Mouse (Mus musculus) ES-Bruce4 (cell line): ENCODE measurements around the gene Gm10130. TPM values are rescaled to one million over a fixed set of nuclear protein-coding genes. Genes with fewer than 3 reads are reported as not detected.
"Not testable (repeated sequence)": the region's sequence is repeated elsewhere in the genome, so short reads cannot be mapped to it uniquely, and the experiment has no call there.

Source experiments
- H3K27ac ChIP-seq: 2 replicates; pipeline ENCODE4 v1.5.1; 2012; ENCODE audit warnings: low read length, inconsistent platforms; ENCODE audit not compliant: insufficient read depth
- H3K27me3 ChIP-seq: 2 replicates; pipeline ENCODE4 v1.6.1; 2012; ENCODE audit warnings: mild to moderate bottlenecking, low read length, inconsistent platforms; ENCODE audit not compliant: control insufficient read depth, poor library complexity, insufficient read depth, severe bottlenecking
- H3K36me3 ChIP-seq: 2 replicates; pipeline ENCODE4 v1.6.1; 2012; ENCODE audit warnings: inconsistent platforms, mild to moderate bottlenecking, low read length, moderate library complexity; ENCODE audit not compliant: control insufficient read depth, poor library complexity, insufficient read depth, severe bottlenecking
- H3K4me1 ChIP-seq: one replicate; pipeline ENCODE4 v1.8.1; 2011; ENCODE audit warnings: low read length; ENCODE audit not compliant: control insufficient read depth, insufficient read depth
- H3K4me3 ChIP-seq: 2 replicates; pipeline ENCODE4 v1.5.1; 2011; ENCODE audit warnings: low read depth, mild to moderate bottlenecking, low read length
- H3K9ac ChIP-seq: 2 replicates; pipeline ENCODE4 v1.6.1; 2012; ENCODE audit warnings: low read depth, mild to moderate bottlenecking, inconsistent platforms; ENCODE audit not compliant: poor library complexity, severe bottlenecking
- H3K9me3 ChIP-seq: replicated peaks from 2 replicates; pipeline ENCODE4 v1.6.1; 2012; ENCODE audit warnings: mild to moderate bottlenecking, low read length, inconsistent platforms; ENCODE audit not compliant: control insufficient read depth, poor library complexity, insufficient read depth, severe bottlenecking
- CTCF ChIP-seq: IDR thresholded peaks from one replicate; pipeline ENCODE4 v1.8.1; 2011; ENCODE audit warnings: low read depth, low read length
- EP300 ChIP-seq: IDR thresholded peaks from 2 replicates; pipeline ENCODE4 v1.6.1; 2011; ENCODE audit warnings: low read depth, low read length; ENCODE audit not compliant: insufficient read depth
- POLR2A ChIP-seq: IDR thresholded peaks from one replicate; pipeline ENCODE4 v1.8.1; 2011; ENCODE audit warnings: low read length; ENCODE audit not compliant: insufficient read depth
- polyA plus RNA-seq: library from polyadenylated mRNA; stranded (reverse); fragments of >200 nt; gene quantifications from 2 replicates; pipeline ENCODE4 v1.2.4, GENCODE M21; 2011; ENCODE audit warnings: low read depth; ENCODE audit not compliant: missing spikeins, insufficient read depth, insufficient read length

Gm10130 gene
- polyA plus RNA-seq, 1 experiment = 13.5 TPM

DNA sequence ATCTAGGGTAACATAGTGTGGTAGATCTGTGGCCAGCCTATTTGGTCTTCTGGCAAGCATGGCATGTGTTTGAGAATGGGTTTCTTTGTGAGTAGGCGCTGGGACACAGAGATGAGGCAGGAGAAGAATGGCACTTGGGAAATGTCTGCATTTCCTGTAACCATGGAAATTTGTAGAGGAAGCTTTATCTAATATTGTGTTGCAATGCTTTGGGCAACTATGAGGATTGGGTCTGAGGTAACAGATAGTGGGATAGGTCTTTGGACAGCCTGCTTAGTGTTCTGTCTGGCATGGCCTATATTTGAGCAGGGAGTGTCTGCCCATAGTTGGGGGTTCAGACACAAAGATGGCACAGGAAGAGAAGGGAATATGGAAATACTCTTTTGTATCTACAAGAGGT, 4.5 kb upstream of the Gm10130 start:
- TF ChIP-seq POLR2A = no peak
- TF ChIP-seq CTCF = no peak
- no peak for TF ChIP-seq EP300
- H3K27me3 ChIP-seq = no peaks in the 10 kb centered on the region
- H3K4me3 ChIP-seq = no peak overlapping the region
- H3K9me3 ChIP-seq = no peaks in the 10 kb centered on the region; the same call in 1 of the 2 replicates
- no peaks in the 10 kb centered on the region for H3K4me1 ChIP-seq
- H3K9ac ChIP-seq = no peak overlapping the region
- no peak overlapping the region for H3K27ac ChIP-seq
- H3K36me3 ChIP-seq = peaks cover 21% of the 10 kb centered on the region

DNA sequence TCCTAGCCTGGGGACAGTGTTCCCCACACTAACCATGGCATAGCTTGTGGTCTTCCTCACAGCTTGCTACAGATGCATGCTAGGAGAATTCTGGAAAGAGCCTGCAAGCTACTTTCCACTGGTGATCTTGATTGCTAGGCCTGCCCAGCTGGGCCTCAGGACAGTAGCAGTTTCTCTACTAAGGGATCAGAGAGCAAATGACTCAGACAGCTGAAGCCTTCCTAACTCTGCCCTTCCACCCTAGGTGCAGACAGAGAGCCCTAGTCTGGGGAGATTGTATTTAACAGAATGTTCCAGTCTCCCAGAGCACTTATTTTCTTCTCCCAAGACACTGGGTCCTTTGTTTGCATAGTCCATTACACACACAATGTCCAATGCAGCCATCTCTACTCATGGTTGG, 33.6 kb downstream of the Gm10130 start:
- H3K9ac ChIP-seq, H3K9me3 ChIP-seq, H3K4me1 ChIP-seq, H3K27me3 ChIP-seq, H3K4me3 ChIP-seq, H3K36me3 ChIP-seq: not testable (repeated sequence)
- H3K27ac ChIP-seq = peak overlapping the region; percentile 78

DNA sequence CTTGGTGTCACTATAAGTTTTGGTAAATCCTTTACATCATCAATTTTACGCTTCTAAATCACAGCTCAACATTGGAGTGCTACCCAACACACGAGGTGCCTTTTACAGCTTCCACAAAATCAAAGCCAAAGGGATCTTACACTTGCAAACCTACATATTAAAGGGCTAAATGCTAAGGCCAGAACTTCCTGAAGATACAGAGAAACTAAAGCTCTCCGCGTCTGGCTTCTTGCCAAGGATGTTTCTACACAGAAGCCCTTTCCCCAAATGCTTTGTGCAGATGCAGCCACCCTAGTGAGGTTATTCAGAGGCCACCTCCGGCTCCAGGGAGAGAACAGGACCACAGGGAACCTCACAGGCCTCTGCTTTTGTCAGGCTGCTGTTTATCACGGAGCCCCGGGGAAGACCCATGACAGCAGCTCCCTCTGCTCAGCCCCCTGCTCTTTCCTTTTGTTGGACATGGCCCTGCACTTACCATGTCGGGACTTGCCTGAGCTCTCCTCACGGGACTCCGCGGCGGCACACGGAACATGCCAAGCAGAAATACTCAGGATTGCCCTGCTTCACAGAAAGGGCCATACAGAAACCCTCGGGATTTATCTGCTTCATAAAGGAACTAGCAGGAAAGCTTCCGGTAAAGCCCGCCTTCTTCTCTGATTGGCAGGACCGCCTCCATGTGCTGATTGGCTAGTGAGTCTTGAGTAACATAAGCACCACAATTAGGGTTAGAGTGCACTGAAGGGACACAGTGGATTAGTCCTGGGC, 38.8 kb downstream of the Gm10130 start, which contains the start of gene 3300002I08Rik:
Gene 3300002I08Rik, minus strand, starts transcription at position 653 of the 765 bp plus-strand sequence.
- TF ChIP-seq POLR2A = peak; percentile 66
- Histone ChIP-seq H3K4me3 (peak within 1 kb of the TSS; percentile 99), H3K9ac (peak within 1 kb of the TSS; percentile 54), H3K27ac (peak within 1 kb of the TSS; percentile 89)
- H3K36me3 ChIP-seq, H3K9me3 ChIP-seq, H3K4me1 ChIP-seq, H3K27me3 ChIP-seq: not testable (repeated sequence)

DNA sequence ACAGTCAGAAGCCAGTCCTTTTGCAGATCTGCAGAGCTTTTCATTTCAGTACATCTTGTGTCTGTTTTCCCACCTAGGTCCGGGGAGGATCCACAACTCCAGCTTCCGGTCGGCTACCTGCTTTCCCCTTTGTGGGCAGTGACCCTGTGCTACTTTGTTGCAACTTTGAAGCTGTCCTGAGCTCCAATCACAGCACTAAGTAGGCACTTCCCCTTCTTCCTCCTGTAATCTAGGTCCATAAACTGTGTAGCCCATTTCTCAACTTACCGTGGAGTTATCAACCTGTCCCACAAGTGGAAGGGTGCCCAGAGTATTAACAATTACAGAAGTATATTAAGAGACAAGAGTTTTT, 39.4 kb downstream of the Gm10130 start:
- peak overlapping the region; percentile 54 for H3K9ac ChIP-seq
- no peaks in the 10 kb centered on the region for H3K4me1 ChIP-seq
- H3K36me3 ChIP-seq = no peaks in the 10 kb centered on the region
- H3K9me3 ChIP-seq = no peaks in the 10 kb centered on the region
- peak overlapping the region; percentile 42 for H3K4me3 ChIP-seq
- TF ChIP-seq EP300 (no peak), POLR2A (no peak), CTCF (no peak)
- H3K27ac ChIP-seq = peak overlapping the region; percentile 8; the same call in 1 of the 2 replicates
- no peaks in the 10 kb centered on the region for H3K27me3 ChIP-seq

DNA sequence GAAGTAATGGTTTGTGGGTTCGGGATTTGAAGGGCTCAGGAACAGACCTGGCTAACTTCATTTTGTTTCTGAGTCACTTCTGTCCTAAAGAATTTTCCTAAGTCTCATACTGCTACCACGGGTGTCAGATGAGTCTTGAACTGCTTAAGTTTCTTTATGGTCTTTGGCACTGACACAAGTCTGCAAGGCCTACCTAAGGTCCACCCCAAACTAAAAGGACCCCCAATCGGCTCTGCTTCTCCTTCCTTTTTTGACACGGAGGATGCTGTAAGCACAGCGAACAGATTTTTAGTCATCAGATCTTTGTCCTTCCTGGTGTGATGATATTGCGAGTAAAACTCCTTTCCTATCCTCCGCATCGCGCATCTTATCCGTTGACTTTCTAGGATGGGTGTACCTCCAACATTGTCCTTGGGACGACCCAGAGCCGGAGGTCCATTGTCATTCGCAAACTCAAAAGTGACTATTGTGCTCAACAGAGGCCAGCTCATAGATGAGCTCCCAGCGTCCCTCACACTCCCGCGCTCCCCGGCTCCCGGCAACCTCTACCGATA, 62.1 kb downstream of the Gm10130 start:
- H3K27me3 ChIP-seq, H3K9me3 ChIP-seq, H3K4me3 ChIP-seq, H3K36me3 ChIP-seq, H3K27ac ChIP-seq, H3K4me1 ChIP-seq, H3K9ac ChIP-seq: not testable (repeated sequence)

DNA sequence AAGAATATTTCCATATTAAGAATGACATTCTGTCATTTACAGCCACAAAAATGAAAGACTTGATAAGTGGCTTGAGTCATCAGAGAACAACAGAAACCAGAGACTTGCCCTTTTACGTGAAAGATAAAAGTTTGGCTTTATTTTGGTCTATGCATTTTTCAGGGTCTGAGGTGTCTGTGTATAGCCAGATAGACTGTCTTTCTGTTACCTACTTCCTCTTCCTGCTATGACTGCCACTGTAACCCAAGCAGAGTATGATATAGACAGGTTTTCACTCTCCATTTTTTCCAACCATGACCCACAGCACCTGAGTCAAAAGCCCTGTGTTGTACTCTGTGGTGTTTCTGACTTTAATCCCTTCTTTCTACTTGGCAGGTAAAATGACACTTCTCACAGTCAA, 66.7 kb downstream of the Gm10130 start:
- Histone ChIP-seq H3K9me3 (peaks cover 3% of the 10 kb centered on the region; the same call in 1 of the 2 replicates), H3K4me1 (no peaks in the 10 kb centered on the region), H3K27ac (no peak overlapping the region), H3K36me3 (no peaks in the 10 kb centered on the region), H3K9ac (no peak overlapping the region), H3K4me3 (no peak overlapping the region), H3K27me3 (no peaks in the 10 kb centered on the region)
- TF ChIP-seq CTCF (no peak), POLR2A (no peak), EP300 (no peak)

DNA sequence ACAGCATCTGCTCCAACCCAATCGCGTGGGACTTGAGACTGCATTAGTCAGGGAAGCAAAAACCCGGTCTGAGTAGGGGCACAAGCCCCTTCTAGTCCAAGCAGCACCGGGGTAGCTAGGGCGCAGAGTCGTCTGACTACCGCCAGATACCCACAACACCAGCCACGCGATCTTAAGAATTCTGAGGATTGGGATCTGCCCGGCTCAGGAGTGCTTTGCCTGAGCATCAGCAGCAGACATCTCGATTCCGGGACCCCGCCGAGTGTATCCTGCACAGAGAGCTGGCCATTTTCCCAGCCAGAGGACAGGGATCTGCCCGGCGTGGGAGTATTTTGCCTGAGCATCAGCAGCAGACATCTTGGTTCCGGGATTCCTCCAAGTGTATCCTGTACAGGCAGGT, 88.6 kb downstream of the Gm10130 start:
- H3K4me3 ChIP-seq = peak overlapping the region; percentile 53
- H3K9me3 ChIP-seq, H3K27ac ChIP-seq, H3K4me1 ChIP-seq, H3K36me3 ChIP-seq, H3K27me3 ChIP-seq: not testable (repeated sequence)
- peak overlapping the region; percentile 52 for H3K9ac ChIP-seq
